Mouse (Mus musculus) 3T3-L1 (cell line): Measurements from ENCODE around the gene Il23r.
"Not testable (repeated sequence)": the region's sequence is repeated elsewhere in the genome, so short reads cannot be mapped to it uniquely, and the experiment has no call there.

ENCODE experiments used
- DNase-seq: peaks from one replicate; pipeline ENCODE4 v3.0.0-alpha.2; 2015; ENCODE audit warnings: low read depth, low spot score

The Il23r gene

GRCm38 (mm10) chr6:67491755-67492154 is at the start of gene Il23r:
TSS of gene Il23r (minus strand) at chr6:67491855.
- DNase-seq = no peak

- no peak for DNase-seq
Measured at GRCm38 (mm10) chr6:67535777-67536054, 44.1 kb upstream of the Il23r start, which contains the start of gene Tacstd2. TSS of gene Tacstd2 (minus strand) at chr6:67535796.

GRCm38 (mm10) chr6:67535005-67535776 is 43.5 kb upstream of the Il23r start:
- no peak for DNase-seq

GRCm38 (mm10) chr6:67534191-67535004 is 42.7 kb upstream of the Il23r start:
- no peak for DNase-seq

GRCm38 (mm10) chr6:67532665-67533440 is 41.2 kb upstream of the Il23r start:
- no peak for DNase-seq

- DNase-seq = no peak
Measured at GRCm38 (mm10) chr6:67531822-67532162, 40.1 kb upstream of the Il23r start.

- DNase-seq = peak; percentile 44
Measured at GRCm38 (mm10) chr6:67530992-67531821, 39.6 kb upstream of the Il23r start.

GRCm38 (mm10) chr6:67526356-67526755 is 34.7 kb upstream of the Il23r start:
- DNase-seq = no peak

- DNase-seq = peak; percentile 75
Measured at GRCm38 (mm10) chr6:67510752-67511151, 19.1 kb upstream of the Il23r start.

GRCm38 (mm10) chr6:67501938-67502337 is 10.3 kb upstream of the Il23r start:
- not testable (repeated sequence) for DNase-seq

- DNase-seq = peak; percentile 93
Measured at GRCm38 (mm10) chr6:67481012-67481411, 10.6 kb downstream of the Il23r start.

GRCm38 (mm10) chr6:67471242-67471641 is 20.4 kb downstream of the Il23r start:
- no peak for DNase-seq

- peak; percentile 83 for DNase-seq
Measured at GRCm38 (mm10) chr6:67459424-67459823, 32.2 kb downstream of the Il23r start.

- peak; percentile 80 for DNase-seq
Measured at GRCm38 (mm10) chr6:67451330-67451729, 40.3 kb downstream of the Il23r start.

GRCm38 (mm10) chr6:67445866-67446265 is 45.8 kb downstream of the Il23r start:
- DNase-seq = peak; percentile 46

- DNase-seq = no peak
Measured at GRCm38 (mm10) chr6:67443124-67443523, 48.5 kb downstream of the Il23r start.

GRCm38 (mm10) chr6:67437814-67438385 is 53.8 kb downstream of the Il23r start:
- no peak for DNase-seq

GRCm38 (mm10) chr6:67437028-67437427 is 54.6 kb downstream of the Il23r start:
- DNase-seq = no peak

GRCm38 (mm10) chr6:67436295-67436694 is 55.4 kb downstream of the Il23r start:
- DNase-seq = peak; percentile 62

GRCm38 (mm10) chr6:67435711-67436110 is 55.9 kb downstream of the Il23r start:
- DNase-seq = peak; percentile 43
